Mouse (Mus musculus) R1 (cell line): ENCODE results near the gene Zswim8.

Source experiments
- DNase-seq: peaks from one replicate; pipeline ENCODE4 v3.0.0-alpha.2; 2018; ENCODE audit warnings: low read depth, low spot score

The Zswim8 gene

GRCm38 (mm10) chr14:20771941-20772340, 64.6 kb downstream of the Zswim8 start:
- no peak for DNase-seq

- no peak for DNase-seq
These were observed 65.5 kb downstream of the Zswim8 start for GRCm38 (mm10) chr14:20772808-20773207.
